Mouse (Mus musculus): ENCODE measurements at regions not wholly inside any gene's neighbourhood (a gene's known extent, or its start where the extent isn't known, plus 50 kb on each side); places are given as distances from the start of the nearest gene placed in this dataset.

DNA sequence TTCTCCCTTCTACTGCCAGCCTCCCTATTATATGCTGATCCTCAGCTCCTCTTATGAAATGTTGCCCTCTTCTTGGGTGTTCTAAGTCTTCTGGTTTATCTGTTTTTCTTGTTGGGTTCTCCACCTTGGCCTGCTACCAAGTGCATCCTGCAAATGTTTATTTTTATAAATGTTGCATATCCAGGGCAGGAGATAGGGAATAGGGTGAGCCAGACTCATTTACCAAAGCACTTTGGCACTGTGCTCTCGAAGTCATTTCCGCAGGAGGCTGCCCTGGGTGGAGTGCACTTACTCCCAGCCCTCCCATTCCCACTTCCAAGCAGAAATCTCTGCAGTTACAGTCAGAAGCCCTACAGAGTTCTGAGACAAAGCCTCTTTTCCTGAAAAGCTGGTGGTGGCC is 249.5 kb upstream of the Pappa start:
- DNase-seq: no peak

DNA sequence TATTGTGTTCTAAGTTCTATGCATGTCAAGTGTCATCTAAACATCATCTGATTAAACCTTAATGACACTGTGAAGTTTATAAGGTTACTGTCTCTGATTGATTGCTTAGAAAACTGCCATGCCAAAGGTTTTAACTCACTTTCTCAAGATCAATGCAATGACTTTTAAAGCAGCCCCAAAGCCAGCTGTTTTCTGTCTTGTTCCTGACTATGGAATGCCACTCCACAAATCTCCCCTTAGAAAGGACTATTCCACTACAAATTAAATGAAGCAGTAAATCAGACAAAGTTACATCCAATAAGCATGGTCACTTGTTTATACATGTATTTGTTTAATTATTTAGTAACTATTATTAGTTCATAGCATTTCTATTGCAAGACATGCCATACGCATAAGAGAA is 247.1 kb upstream of the Pappa start:
- no peak for DNase-seq

DNA sequence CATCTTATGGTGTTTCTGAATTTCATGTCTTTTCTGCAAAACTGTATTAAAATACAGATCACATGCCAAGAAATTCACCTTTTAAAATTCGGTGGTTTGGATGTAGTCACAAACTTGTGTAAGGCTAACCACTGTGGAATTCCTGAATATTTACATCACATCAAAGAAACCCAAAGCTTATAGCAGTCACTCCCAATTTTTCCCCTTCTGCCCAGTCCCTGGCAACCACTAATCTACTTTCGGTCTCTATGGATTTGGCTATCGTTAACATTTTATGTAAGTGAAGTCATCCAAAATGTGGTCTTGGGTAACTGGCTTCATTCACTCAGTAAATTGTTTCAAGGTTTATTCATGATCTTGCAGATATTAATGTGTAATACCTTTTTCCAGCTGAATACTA is 226.0 kb upstream of the Pappa start:
- no peak for DNase-seq

DNA sequence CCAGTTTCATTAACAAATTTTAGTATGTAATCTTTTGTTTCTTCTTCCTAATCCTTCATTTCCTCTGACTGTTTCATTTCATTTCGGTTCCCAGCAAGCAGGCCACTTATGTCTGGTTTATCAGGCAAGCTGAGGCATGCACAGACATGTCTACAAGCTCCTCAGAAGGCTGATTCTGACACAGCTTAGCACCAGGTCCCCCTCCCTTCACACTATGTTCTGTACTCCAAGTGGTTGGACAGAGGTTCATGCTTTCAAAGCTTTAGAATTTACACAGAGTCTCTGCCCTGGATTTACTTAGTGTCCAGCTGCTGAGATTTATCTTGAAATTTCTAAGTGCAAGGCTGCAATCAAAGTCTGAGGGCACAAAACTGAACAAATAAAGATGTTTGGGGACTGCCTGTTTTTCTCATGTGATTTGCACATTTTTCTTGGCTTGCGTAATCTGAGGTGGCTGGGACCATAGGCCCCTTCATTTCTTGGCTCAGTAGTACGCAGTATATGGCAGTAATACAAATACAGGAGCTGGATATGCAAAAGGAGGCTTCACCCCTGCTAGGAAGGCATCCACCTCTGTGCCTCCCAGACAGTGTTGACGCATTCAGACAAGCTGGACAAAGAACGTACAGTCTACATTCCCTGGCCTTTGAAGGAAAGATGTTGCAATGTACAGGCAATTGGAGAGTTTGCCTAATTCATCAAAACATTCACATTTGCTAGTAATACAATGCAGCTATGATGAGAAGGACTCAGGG is 222.7 kb upstream of the Pappa start:
- no peak for DNase-seq

DNA sequence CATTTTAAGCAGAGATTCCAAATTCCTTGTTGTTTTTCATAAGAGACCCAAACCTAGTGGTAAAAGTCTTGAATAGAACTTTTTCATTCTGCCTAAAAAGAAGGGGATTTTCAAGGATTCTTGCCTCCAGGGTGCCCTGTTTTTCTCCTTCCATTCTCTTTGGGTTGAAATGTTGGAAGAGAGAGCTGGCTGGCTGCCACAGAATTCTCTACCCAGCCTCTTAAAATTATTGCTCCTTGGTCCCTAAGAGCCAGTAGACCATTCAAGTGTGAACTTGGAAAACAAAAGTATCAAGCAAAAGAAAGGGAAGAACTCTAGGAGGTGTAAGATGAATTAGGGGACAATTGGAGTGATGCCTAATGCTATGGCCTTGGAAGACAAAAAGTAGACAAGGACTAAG is 200.2 kb upstream of the Pappa start:
- no peak for DNase-seq

DNA sequence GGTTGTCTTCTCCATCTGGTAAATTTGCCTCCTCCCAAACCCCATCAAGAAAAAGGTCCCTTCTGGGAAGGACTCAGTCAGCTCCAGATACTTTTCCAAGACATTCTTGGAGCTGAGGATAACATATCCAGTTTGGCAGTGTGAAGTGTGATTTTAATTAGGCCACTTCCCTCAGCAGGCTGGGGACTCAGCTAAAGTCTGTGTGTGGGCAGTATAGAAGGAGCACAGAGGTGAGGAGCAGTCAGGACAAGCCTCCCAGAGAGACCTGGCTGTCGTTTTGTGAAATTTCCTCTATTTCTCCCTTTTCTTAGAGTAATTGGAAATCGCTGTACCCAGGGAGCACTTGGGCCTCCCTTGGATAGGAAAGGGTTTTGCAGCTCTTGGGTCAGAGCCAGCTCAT is 195.4 kb upstream of the Pappa start:
- no peak for DNase-seq

DNA sequence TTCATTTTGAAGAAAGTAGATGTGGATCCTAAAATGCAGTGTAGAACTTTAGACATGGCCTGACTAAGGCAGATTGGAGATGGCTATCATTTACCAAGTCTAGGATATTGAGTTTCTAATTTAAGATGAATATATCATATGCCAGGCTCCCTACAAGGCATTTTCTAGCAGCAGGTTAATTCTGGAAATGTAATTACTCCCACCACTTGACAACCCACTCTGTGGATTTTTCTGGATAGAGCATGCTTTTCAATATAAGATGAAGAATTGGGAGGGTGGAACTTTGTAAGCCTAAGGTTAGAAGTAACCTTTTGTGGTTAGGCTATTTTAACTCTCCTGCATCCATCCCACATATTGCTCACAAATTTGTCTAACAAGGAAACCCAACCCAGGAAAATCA is 178.4 kb upstream of the Pappa start:
- no peak for DNase-seq

DNA sequence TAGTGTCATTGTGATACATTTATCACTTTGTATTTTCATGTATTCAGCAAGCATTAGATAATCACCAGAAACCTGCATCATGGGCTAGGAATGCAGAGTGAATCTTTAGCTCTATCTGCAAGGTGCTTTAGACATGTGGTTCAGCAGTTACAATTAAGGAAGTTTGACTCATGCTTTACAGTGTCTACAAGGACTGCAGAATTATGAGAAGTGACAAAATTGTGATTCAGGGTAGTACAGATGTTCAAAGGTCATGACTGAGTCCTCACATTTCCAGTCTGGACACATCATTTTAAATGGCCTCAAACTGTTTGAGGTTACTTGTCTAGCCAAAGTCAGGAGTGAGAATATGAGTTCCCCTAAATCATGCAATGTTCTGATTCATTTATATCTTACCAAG is 171.3 kb upstream of the Pappa start:
- no peak for DNase-seq

DNA sequence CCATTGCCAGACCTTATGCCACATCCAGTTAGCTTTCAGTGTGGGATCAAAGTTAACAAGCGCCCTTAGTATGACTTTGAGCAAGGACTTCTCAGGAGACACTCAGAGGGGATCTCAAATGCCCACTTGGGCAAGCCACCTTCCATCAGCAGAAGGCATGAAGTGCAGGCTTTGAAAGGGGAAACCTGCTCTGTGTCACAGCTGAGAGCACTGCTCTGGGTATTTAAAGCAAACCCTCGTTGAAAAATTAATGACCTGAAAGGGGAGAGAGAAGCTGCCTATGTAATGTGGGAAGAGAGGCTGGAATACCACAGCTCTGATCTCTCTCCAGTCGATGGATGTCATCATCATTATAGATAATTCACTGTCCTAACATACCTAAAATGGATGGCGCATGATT is 165.1 kb upstream of the Pappa start:
- DNase-seq: no peak

DNA sequence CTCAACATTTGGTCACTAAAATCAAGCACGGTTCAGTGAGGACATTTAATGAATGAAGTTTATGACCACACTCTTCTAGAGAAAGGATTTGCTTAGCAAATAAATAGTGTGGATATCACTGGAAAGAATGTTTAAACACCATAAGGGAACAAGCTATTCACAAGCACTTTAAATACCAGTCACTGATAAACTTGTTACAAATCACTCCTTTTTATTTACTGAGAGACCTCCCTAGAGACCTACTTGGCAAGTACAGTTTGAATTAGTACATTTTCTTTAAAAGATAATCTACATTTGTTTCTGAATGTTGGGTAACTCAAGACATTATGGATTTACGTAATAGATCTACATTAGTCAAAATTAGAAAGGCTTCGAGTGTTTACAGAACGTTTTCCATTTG is 162.2 kb upstream of the Pappa start:
- no peak for DNase-seq

Measured in cerebellum, adult 18-20 months (tissue).